Mouse (Mus musculus) liver, postnatal 0 days (tissue): ENCODE data around the gene Map7.

Source experiments
- CTCF ChIP-seq: sonication (generic); IDR thresholded peaks from 2 replicates; pipeline ENCODE4 v1.5.1; 2016; ENCODE audit warnings: antibody characterized with exemption, low read depth
- EP300 ChIP-seq: IDR thresholded peaks from 2 replicates; pipeline ENCODE4 v1.6.1; 2016; ENCODE audit warnings: antibody characterized with exemption, low read depth, mild to moderate bottlenecking

DNA sequence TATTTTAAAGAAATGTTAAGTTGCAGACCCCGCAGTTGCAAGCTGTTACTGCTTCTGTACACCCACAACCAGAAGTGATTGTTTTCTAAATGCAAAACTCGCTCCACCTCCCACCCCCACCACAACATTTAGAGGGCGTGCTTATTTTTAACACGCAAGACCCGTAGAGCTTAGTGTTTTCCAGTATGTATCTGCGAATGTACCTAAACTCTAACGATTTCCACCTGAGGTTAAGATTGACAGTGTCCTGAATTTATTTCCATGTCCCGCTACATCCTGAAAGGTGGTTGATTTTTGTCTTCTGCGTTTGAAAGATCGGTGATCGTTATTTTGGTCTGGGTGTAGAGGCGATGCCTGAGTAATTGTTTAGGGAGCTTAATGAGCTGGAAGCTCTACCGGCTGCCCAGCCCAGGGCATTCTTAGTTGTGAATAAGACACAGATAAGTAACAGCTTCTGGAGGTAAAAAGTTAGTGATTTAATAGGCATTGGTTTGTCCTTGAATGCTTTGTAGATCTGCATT lies 1.6 kb downstream of the Map7 start:
- TF ChIP-seq CTCF (no peak), EP300 (no peak)
